Mouse (Mus musculus) cerebellum, postnatal 36 days (tissue): ENCODE measurements around the gene E030018B13Rik.

Experiments used
- DNase-seq, 2 experiments: peaks; one replicate each; pipeline ENCODE4 v3.0.0; 2021 to 2022; ENCODE audit warnings: mixed read lengths in 2 of 2

E030018B13Rik gene

DNA sequence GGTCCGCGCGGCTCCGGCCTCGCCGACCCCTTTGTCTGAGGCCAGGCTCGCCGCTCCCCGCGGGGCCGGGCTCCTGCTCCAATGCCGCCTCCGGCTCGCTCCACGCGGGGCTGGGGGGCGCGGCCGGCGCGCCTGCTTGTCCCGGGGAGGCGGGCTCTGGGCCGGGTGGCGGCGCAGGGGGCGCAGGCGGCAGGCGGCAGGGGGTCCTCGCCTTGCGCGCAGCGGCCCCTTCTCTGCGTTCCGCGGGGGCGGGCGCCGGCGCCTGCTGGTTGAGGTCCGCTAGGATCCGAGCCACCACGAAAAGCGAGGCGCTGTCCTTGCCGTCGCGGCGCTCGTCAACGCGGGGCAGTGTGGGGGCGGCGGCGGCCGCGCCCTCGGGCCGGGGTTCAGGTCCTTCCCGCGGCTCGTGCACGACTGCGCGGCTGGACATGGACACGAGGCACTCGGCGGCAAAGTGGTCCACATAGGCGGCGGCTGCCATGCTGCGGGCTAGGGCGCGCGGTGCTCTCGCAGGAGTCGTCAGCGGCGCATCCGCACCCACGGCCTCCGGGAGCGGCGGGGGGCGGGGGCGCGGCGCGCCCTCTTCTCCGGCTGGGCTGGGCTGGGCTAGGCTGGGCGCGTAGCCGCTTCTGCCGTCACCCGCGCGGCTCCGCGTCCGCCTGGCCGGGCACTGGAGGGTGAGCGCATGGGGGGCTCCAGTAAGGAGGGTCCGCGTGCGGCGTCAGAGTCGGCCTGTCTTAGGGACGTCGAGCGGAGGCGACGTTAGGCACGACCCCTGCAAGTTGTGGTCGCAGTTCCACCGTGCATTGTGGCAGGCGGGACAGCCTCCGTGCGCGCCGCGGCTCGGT is 21.6 kb downstream of the E030018B13Rik start:
- DNase-seq: peak; percentile 69 to 70

GRCm38 (mm10) chr7:63938914-63939396 is 22.3 kb downstream of the E030018B13Rik start, which contains the start of gene Klf13:
Gene Klf13, minus strand, starts transcription at chr7:63938915.
- peak; percentile 94 to 96 for DNase-seq

DNA sequence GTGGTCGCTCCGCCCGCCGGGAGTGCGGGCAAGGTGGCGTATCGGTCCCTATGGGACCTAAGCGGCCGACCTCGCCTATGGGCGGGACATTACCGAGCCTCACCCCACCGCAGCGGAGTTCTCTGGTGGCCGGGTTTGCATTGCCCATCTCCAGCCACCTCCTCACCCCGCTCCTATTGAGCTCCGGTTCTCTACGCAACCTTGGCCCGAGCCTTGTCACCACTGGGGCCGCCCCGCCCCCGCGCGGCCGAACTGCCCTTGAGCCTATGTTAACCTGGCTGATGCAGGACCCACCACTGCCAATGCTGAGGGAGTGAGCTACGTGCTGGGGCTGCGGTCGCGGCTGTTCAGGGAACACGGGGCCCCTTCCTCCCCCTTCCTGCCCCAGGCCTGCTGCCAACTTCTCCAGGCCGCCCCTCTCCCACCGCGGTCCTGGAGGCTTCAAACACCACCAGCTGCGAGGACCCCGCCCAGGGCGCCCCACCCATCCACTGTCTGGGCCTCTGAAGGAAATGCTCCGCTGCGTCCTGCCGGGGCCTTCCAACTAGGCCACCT is 22.8 kb downstream of the E030018B13Rik start:
- peak in 1 of 2 experiments; percentile 83 for DNase-seq

- no peak for DNase-seq
Measured at GRCm38 (mm10) chr7:63940321-63940720, 23.7 kb downstream of the E030018B13Rik start.

DNA sequence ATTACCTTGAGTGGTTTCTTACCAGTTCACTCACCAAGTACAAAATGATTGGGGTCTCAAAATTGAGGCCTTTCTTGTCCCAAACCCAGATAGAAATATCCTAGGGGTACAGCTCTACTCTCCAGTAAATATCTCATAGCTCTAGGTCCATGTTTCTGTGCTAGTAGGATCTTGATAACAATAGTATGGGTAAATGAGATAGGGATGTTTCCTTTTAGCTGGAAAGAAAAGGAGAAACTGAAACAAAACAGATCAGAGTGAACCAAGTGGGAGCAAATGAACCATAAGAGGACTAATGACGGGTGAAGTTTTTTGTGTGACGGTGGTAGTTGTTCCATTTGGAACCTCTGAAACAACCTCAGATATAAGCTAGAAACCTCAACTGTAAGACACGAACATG is 24.4 kb downstream of the E030018B13Rik start:
- DNase-seq: no peak

- no peak for DNase-seq
Measured at GRCm38 (mm10) chr7:63941501-63941900, 24.8 kb downstream of the E030018B13Rik start.

- no peak for DNase-seq
Measured at GRCm38 (mm10) chr7:63943946-63944345, 27.3 kb downstream of the E030018B13Rik start.

GRCm38 (mm10) chr7:63947514-63948487 is 31.1 kb downstream of the E030018B13Rik start:
- DNase-seq: no peak

DNA sequence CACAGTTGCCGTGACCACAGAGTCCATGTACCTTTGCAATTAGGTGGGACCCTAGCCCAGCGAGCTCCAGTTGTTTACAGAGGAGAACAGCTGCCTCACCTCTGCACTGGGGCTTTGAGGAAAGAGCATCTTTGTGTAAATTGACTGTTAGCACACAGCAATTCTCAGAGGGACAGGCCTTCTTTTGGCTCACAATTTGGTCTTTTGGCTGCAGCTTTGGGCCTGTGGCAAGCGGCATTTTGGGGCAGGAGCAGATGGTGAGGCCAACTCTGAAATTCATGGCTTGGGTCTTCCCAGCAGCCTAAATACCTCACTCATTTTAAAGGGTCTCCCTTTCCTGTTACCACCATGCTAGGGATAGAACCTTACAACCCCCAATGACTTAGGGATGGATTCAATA is 32.5 kb downstream of the E030018B13Rik start:
- DNase-seq: no peak

DNA sequence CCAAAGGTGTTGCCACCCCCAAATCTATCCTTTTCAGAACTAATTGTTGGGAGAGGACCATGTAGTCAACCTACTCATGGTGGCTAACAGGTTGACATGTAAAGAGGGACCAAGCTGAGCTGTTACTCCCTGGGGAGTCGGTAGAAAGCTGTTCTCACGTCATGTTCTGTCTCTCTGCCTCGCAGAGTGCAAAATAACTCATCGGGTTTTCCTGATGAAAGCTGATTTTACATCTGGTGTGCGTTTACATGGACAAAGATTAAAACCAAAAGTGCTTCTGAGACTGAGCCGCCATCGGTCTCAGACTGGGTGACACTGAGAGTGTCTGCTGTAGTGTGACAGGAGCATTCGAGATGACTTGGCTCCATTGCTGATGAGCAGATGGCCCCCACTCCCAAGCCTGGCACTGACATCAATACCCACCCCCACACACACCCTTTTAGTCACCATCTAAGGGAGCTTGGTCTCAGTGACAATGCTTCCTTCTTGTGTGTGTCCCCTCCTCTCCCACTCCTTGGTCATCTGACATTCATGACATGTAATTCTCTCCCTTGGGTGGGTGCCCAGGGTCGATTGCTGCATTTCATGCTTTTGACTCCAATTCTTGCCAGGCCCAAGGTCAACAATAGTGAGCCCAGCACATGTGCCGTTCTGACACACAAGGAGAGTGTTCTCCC is 34.4 kb downstream of the E030018B13Rik start:
- peak; percentile 52 for DNase-seq

- DNase-seq: no peak
Measured at GRCm38 (mm10) chr7:63952077-63952898, 35.6 kb downstream of the E030018B13Rik start.

DNA sequence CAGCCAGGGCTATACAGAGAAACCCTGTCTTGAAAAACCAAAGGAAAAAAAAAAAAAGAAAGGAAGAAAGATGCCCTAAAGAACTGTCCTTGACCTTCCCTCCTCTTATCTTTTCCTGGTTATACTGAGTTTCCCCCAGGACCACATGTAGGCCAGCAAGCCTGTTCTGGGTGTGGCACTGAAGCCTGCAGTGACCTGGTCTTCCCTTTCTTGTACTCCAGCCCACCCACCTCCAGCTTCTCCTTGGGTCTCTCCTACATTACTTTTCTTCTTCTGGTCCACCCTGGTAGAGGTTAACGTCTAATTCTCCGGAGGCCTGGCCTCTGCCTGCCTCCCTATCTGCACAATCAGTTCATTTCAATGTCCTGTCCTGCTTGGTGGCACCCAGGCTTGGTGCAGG is 38.8 kb downstream of the E030018B13Rik start:
- no peak for DNase-seq

- no peak for DNase-seq
Measured at GRCm38 (mm10) chr7:63956138-63956823, 39.6 kb downstream of the E030018B13Rik start.

DNA sequence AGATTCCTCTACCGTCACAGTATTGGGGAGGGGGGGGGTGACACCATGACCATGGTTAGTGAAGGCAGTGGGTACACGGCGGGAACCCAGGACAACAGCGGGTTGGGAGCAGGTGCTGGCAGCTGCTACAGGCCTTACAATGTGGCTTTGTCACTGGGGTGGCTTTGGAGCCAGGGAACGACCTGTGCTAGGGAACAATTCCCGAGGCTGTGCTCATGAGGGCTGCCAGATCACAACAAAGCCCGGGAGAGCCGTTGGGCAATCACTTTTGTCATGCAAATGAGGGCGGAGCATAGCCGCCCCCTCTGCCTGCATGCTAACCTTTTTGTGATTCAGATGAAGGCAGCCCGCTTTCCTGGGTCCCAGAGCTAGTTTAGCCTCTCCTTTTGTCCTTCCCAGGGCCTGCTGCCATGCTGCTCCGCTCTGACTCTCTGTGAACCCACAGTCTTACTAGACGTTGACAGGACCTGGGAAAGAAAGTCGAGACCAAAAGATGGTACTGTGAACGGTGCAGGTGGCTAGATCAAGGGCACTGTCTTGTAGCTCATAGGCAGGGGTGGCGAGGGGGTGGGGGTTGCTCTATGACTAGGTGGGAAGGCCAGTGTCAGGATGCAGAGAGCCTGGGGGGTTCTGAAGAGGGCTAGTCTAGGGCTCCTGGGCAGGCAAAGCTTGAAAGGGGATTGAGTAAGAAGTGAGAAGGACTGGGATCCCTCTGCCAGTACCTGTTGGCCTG is 40.5 kb downstream of the E030018B13Rik start:
- DNase-seq: no peak

- DNase-seq: no peak
Measured at GRCm38 (mm10) chr7:63957872-63958640, 41.4 kb downstream of the E030018B13Rik start.

GRCm38 (mm10) chr7:63963632-63964031 is 47.0 kb downstream of the E030018B13Rik start:
- no peak for DNase-seq

DNA sequence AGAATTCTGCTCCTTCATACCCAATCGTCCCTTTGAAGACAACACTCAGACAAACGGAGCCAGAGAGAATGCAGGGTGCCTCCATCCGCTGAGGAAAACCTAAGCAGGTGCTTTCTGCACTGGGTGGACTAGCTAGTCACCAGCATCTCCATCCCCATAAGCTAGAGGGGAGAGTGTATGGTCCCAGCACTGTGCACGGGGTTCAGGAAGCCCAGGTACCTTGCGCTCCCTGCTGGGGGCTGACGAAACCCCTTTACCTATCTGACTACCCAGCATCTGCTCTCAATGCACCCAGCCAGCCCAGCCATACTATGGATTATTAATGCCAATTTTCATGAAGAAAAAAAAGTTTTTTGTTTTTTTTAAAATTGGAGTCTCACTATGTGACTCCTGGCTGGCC is 47.5 kb downstream of the E030018B13Rik start:
- no peak for DNase-seq

DNA sequence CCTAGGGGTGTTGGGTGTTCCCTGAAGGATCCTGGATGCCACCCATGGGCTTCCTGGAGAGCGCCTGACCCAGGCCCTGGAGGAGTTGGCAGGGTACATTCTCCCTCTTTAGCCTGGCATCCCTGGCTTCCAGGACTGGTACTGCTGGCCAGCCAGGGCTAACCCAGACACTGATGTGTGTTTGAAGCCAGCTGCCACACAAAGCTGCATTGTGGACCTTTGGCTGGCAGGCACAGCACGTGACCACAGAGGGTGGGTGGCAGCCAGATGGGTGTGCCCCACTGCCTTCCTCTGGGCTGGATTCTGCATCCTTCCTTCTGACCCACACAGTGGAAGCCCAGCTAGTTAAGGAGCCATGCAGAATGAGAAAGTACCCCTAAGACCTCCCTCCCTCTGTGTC is 48.5 kb downstream of the E030018B13Rik start:
- DNase-seq: peak in 1 of 2 experiments; percentile 38
